Mouse (Mus musculus): Measurements from ENCODE around the gene Shd.
"Not testable (repeated sequence)": the region's sequence is repeated elsewhere in the genome, so short reads cannot be mapped to it uniquely, and the experiment has no call there.

The Shd gene

GRCm38 (mm10) chr17:55969966-55970891 is at the start of gene Shd:
TSS of gene Shd (plus strand) at chr17:55970467.
- peak; percentile 42 for DNase-seq (ENCODE audit: low spot score)

DNA sequence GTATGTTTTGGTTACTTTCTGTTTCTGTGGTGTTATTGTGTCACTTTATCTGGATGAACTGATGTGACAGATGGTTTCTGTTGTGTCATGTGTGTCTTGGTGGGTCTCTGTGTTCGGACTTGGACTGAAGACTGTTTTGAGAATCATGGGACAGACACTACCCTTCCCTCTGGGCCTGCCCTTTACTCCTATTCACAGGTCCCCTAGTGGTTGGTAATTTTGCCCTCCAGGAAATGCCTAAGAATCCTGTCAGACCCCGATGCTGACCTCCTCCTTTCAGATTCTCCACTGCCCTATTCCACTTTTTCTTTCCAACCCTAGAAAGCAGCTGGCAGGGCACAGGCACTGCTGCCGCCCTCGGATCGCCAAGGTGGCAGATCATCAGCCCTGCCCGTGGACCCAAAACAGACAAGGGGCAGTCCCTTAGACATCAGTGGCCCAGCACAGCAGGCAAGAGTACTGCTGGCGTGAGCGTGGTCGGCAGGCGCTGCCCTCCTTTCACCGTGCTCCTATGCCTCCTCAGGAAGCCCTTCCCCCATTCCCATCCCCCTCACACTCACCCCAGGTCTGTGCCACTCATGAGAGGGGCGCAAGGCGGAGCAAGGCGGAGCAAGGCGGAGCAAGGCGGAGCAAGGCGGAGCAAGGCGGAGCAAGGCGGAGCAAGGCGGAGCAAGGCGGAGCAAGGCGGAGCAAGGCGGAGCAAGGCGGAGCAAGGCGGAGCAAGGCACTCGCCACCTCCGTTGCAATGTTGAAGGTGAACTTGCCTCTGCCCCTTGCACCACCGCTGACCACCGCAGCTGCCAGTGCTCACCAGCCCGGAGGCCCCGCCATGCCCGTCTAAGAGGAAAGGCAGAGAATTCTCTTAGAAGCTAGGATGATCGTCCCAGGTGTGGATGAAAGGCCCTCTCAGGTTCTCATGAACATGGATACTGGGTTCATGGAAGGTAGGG is 38.4 kb upstream of the Shd start:
- peak; percentile 78 for DNase-seq (ENCODE audit: low spot score)

DNA sequence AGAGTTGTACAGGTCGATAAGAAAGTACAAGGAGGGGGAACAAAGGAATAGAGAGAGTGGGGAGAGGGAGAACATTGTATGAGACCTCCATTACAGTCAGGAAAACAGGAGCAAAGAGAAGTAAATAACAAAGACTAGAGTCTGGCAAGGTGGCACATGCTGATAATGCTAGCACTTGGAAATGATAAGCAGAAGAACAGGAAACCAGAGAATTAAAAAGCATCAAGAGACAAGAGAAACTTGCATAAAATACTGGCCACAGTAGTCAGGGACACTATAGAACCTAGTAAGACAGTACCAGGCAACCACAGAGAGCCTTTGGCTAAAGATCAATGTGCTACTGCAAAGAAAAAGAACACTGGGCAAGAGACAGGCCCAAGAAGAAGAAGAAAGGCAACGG is 37.6 kb upstream of the Shd start:
- no peak for DNase-seq (ENCODE audit: low spot score)

DNA sequence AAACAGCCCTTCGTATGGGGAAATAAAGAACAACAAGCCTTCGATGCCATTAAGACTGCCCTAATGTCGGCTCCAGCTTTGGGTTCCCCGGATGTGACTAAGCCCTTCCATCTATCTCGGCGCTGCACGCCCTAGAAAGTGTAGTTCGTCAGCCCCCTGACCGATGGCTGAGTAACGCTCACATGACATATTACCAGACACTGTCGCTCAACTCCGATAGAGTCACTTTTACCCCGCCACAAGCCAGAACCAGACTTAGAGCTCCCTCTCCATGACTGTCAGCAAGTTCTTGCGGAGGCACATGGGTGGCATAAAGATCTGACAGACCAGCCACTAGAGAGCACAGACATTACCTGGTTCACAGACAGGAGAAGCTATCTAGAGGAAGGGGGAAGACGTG is 37.1 kb upstream of the Shd start:
- no peak for DNase-seq (ENCODE audit: low spot score)

DNA sequence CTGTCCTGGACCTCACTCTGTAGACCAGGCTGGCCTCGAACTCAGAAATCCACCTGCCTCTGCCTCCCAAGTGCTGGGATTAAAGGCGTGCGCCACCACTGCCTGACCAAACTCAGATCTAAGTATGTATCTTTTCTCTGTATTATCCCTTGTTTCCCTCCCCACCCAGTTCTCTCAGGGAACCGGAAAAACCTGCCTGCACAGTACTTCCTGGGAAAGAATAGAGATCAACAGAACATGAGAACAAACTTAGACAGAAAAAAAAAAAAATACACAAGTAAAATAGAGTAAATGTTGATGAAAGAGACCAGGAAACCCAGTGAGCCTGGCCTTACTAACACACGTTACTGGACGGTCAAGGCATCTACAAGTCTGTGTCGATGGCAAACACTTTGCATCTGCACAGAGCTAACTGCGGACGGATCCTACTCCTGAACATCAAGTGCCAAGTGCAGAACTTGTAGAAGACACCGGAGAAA is 25.8 kb upstream of the Shd start:
- not testable (repeated sequence) for DNase-seq (ENCODE audit: low spot score)

- peak; percentile 82 for DNase-seq (ENCODE audit: low spot score)
Observed at GRCm38 (mm10) chr17:55944866-55945682, 25.2 kb upstream of the Shd start.

GRCm38 (mm10) chr17:55945696-55946095 is 24.6 kb upstream of the Shd start:
- no peak for DNase-seq (ENCODE audit: low spot score)

GRCm38 (mm10) chr17:55948647-55949046 is 21.6 kb upstream of the Shd start:
- no peak for DNase-seq (ENCODE audit: low spot score)

DNA sequence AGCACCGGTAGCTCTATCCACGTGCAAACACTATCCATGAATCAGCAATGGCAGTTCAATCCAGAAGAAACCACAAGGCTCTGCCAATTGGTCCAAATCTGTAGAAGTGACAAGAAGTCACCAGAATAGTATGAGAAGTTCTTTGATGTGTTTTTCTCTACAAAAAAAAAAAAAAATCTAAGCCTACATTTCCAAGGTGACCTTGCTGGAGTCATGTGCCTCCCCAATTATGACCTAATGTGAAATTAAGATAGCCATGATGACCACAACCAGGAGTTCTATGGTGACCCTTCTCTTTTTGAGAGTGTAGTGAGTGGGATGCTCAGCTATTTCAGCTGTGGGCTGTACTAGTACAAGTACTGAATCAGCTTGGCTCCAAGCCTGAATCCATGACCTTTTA is 20.9 kb upstream of the Shd start, which contains the start of gene Zfp119b:
Gene Zfp119b, minus strand, starts transcription at position 101 of the 400 bp plus-strand sequence.
- DNase-seq (ENCODE audit: low spot score), result no peak

DNA sequence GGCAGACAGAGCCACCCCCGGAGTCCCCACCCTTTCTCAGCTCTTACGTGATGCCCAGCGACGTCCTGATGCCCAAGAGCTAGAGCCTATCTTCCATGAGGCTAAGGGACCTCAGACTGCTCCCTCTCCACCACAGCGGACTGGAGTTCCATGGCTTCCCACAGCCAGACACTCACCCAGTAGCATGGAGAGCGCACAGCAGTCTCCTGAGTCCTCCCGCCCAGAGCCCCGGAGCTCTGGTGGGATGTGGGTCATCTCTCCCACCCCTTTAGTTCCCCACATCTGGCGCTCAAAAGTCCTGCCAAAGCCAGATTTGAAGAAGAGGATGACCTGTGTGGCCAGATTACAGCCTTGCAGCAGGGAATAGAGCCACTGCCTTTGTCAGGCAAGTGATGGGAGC is 19.7 kb upstream of the Shd start:
- no peak for DNase-seq (ENCODE audit: low spot score)

GRCm38 (mm10) chr17:55952041-55952440 is 18.2 kb upstream of the Shd start:
- no peak for DNase-seq (ENCODE audit: low spot score)

DNA sequence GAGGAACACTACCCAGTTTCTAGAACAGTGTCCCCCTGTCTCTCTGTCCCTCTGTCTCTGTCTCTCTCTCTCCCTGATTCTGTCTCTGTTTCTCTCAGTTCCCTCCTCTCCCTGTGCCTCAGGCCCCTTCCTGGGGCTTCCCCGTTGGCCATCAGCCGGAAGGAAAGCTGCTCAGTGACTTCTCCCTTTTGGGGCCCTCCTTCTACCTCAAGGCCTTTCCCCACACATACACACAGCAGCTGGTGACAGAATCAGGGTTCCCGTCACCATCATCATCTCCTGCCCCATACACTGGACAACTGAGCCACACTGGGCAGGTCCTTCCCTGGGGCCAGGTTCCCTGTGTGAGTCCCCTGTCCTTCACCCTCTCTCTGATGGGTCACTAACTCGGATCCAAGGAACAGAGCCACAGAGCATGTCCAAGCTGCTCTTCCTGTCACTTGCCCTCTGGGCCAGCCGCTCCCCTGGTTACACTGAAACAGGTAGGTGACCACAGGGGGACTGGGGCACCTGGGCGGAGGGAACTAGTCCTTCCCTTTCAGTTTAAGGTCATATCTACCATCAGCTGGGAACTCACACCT is 17.7 kb upstream of the Shd start, which contains the start of gene Ebi3:
Gene Ebi3, plus strand, starts transcription at position 194 of the 581 bp plus-strand sequence.
- no peak for DNase-seq (ENCODE audit: low spot score)

DNA sequence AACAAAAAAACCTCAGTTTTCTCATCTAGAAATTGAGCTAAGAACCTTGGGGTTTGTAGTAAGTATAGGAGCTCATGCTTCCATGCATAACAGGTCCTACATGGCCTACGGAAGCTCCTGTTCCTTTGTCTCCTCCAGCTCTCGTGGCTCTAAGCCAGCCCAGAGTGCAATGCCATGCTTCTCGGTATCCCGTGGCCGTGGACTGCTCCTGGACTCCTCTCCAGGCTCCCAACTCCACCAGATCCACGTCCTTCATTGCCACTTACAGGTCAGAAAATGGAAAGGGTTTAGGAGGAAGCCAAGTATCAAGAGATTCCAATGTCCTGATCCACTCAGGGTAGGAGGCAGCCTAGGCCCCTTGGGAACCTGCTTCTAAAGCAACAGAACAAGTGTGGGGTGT is 16.5 kb upstream of the Shd start:
- no peak for DNase-seq (ENCODE audit: low spot score)

DNA sequence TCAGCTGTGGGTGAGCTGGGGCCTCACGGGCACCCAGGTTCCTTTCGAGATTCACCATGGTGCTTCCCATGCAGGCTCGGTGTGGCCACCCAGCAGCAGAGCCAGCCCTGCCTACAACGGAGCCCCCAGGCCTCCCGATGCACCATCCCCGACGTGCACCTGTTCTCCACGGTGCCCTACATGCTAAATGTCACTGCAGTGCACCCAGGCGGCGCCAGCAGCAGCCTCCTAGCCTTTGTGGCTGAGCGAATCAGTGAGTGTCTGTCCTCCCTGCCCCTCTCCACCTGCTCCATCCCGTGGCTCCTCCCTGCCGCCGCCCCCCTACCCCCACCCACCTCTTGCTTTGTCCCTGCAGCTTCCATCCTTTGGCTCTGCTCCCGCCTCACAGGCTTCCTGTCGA is 16.0 kb upstream of the Shd start:
- DNase-seq (ENCODE audit: low spot score), result no peak

- DNase-seq (ENCODE audit: low spot score), result peak; percentile 86
Observed at GRCm38 (mm10) chr17:55956129-55956528, 14.1 kb upstream of the Shd start.

- no peak for DNase-seq (ENCODE audit: low spot score)
Observed at GRCm38 (mm10) chr17:55956591-55956990, 13.7 kb upstream of the Shd start.

- peak; percentile 55 for DNase-seq (ENCODE audit: low spot score)
Observed at GRCm38 (mm10) chr17:55957168-55957567, 13.1 kb upstream of the Shd start.

GRCm38 (mm10) chr17:55957726-55958583 is 12.3 kb upstream of the Shd start:
- DNase-seq (ENCODE audit: low spot score), result no peak

DNA sequence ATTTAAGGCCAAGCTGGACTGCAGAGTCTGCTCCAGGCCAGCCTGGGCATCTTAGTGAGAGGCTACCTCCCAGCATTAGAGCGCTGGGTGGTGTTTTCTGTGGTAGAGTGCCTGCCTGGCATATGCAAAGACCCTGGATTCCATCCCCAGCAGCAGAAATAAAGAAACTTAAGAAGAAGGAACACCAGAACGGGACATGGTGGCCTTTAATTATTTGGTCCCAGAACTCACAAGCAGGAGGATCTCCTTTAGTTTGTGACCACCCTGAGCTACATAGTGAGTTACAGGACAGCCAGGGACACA is 11.7 kb upstream of the Shd start:
- DNase-seq (ENCODE audit: low spot score), result no peak

All from yolk sac, embryonic 10.5 days (tissue).